Mouse (Mus musculus): Measurements from ENCODE around the gene Eprs. TPM values are rescaled to one million over a fixed set of nuclear protein-coding genes. Genes with fewer than 3 reads are reported as not detected.

Eprs gene
- polyA plus RNA-seq, 1 experiment from 2014 or later: 177 TPM

- peaks cover 4% of the 10 kb centered on the region; the same call in 1 of the 2 replicates for H3K27me3 ChIP-seq
- H3K9ac ChIP-seq: no peak overlapping the region
- ATAC-seq (ENCODE audit: low FRiP score, low read depth): no peak
- 49% methylated on average over 6 of the region's 6 CpGs for WGBS
- H3K36me3 ChIP-seq: peaks cover 37% of the 10 kb centered on the region
- H3K4me1 ChIP-seq: 0 out of 2 replicates have a peak, but pooled peaks cover 4% of the 10 kb centered on the region
- H3K9me3 ChIP-seq: no peaks in the 10 kb centered on the region
- H3K27ac ChIP-seq: no peak overlapping the region
- H3K4me3 ChIP-seq: no peak overlapping the region
- H3K4me2 ChIP-seq (replicated peaks): no peak overlapping the region
Measured at GRCm38 (mm10) chr1:185431245-185431997, 68.6 kb downstream of the Eprs start.

- Histone ChIP-seq H3K36me3 (peaks cover 32% of the 10 kb centered on the region), H3K9me3 (no peaks in the 10 kb centered on the region), H3K9ac (no peak overlapping the region), H3K4me1 (peaks cover 4% of the 10 kb centered on the region; the same call in 1 of the 2 replicates), H3K27me3 (peaks cover 4% of the 10 kb centered on the region; the same call in 1 of the 2 replicates), H3K4me2 (replicated peaks) (no peak overlapping the region), H3K4me3 (no peak overlapping the region), H3K27ac (no peak overlapping the region)
- no peak for ATAC-seq (ENCODE audit: low FRiP score, low read depth)
- 76% methylated on average over 13 of the region's 13 CpGs for WGBS
Measured at GRCm38 (mm10) chr1:185431998-185432317, 69.1 kb downstream of the Eprs start.

GRCm38 (mm10) chr1:185433112-185433511 is 70.3 kb downstream of the Eprs start:
- H3K4me3 ChIP-seq: no peak overlapping the region
- WGBS: 74% methylated on average over 6 of the region's 6 CpGs
- no peak for ATAC-seq (ENCODE audit: low FRiP score, low read depth)
- no peak overlapping the region for H3K27ac ChIP-seq
- no peak overlapping the region for H3K4me2 ChIP-seq (replicated peaks)
- H3K4me1 ChIP-seq: peaks cover 4% of the 10 kb centered on the region; the same call in 1 of the 2 replicates
- H3K36me3 ChIP-seq: peaks cover 22% of the 10 kb centered on the region
- no peaks in the 10 kb centered on the region for H3K9me3 ChIP-seq
- no peak overlapping the region for H3K9ac ChIP-seq
- H3K27me3 ChIP-seq: peaks cover 4% of the 10 kb centered on the region; the same call in 1 of the 2 replicates

GRCm38 (mm10) chr1:185438841-185439580 is 76.2 kb downstream of the Eprs start:
- WGBS: 73% methylated on average over 9 of the region's 9 CpGs
- Histone ChIP-seq H3K4me1 (no peaks in the 10 kb centered on the region; the same call in 1 of the 2 replicates), H3K27me3 (peaks cover 4% of the 10 kb centered on the region; the same call in 1 of the 2 replicates), H3K4me2 (replicated peaks) (no peak overlapping the region), H3K27ac (no peak overlapping the region), H3K36me3 (no peaks in the 10 kb centered on the region), H3K9ac (no peak overlapping the region), H3K4me3 (no peak overlapping the region), H3K9me3 (no peaks in the 10 kb centered on the region)
- no peak for ATAC-seq (ENCODE audit: low FRiP score, low read depth)

- H3K27me3 ChIP-seq: no peaks in the 10 kb centered on the region
- H3K27ac ChIP-seq: no peak overlapping the region
- no peaks in the 10 kb centered on the region for H3K36me3 ChIP-seq
- no peak overlapping the region for H3K4me3 ChIP-seq
- no peak overlapping the region for H3K4me2 ChIP-seq (replicated peaks)
- no peak for ATAC-seq (ENCODE audit: low FRiP score, low read depth)
- no peaks in the 10 kb centered on the region; the same call in 1 of the 2 replicates for H3K4me1 ChIP-seq
- H3K9ac ChIP-seq: no peak overlapping the region
- H3K9me3 ChIP-seq: no peaks in the 10 kb centered on the region
- 77% methylated on average over 18 of the region's 18 CpGs for WGBS
Measured at GRCm38 (mm10) chr1:185441703-185442472, 79.0 kb downstream of the Eprs start.

GRCm38 (mm10) chr1:185448936-185449335 is 86.1 kb downstream of the Eprs start:
- no peak for ATAC-seq (ENCODE audit: low FRiP score, low read depth)
- Histone ChIP-seq H3K9me3 (no peaks in the 10 kb centered on the region), H3K4me2 (replicated peaks) (no peak overlapping the region), H3K27ac (no peak overlapping the region), H3K27me3 (peaks cover 10% of the 10 kb centered on the region), H3K9ac (no peak overlapping the region), H3K36me3 (no peaks in the 10 kb centered on the region), H3K4me1 (no peaks in the 10 kb centered on the region), H3K4me3 (no peak overlapping the region)
- 88% methylated on average over 7 of the region's 7 CpGs for WGBS

GRCm38 (mm10) chr1:185449727-185450126 is 86.9 kb downstream of the Eprs start:
- Histone ChIP-seq H3K9ac (no peak overlapping the region), H3K36me3 (no peaks in the 10 kb centered on the region), H3K27ac (no peak overlapping the region), H3K27me3 (peaks cover 18% of the 10 kb centered on the region), H3K4me1 (peaks cover 4% of the 10 kb centered on the region; the same call in 1 of the 2 replicates), H3K4me3 (no peak overlapping the region), H3K9me3 (no peaks in the 10 kb centered on the region), H3K4me2 (replicated peaks) (no peak overlapping the region)
- 68% methylated on average over 2 of the region's 2 CpGs for WGBS
- ATAC-seq (ENCODE audit: low FRiP score, low read depth): no peak

GRCm38 (mm10) chr1:185451077-185451476 is 88.2 kb downstream of the Eprs start:
- H3K27me3 ChIP-seq: peaks cover 32% of the 10 kb centered on the region
- no peak overlapping the region for H3K4me3 ChIP-seq
- peaks cover 10% of the 10 kb centered on the region for H3K4me1 ChIP-seq
- H3K27ac ChIP-seq: no peak overlapping the region
- no peak overlapping the region for H3K4me2 ChIP-seq (replicated peaks)
- H3K36me3 ChIP-seq: no peaks in the 10 kb centered on the region
- 84% methylated on average over 8 of the region's 8 CpGs for WGBS
- ATAC-seq (ENCODE audit: low FRiP score, low read depth): no peak
- no peaks in the 10 kb centered on the region for H3K9me3 ChIP-seq
- H3K9ac ChIP-seq: no peak overlapping the region

GRCm38 (mm10) chr1:185451495-185451894 is 88.7 kb downstream of the Eprs start:
- 90% methylated on average over 3 of the region's 3 CpGs for WGBS
- ATAC-seq (ENCODE audit: low FRiP score, low read depth): no peak
- Histone ChIP-seq H3K27ac (no peak overlapping the region), H3K4me3 (no peak overlapping the region), H3K36me3 (no peaks in the 10 kb centered on the region), H3K9me3 (no peaks in the 10 kb centered on the region), H3K4me1 (peaks cover 10% of the 10 kb centered on the region), H3K9ac (no peak overlapping the region), H3K4me2 (replicated peaks) (no peak overlapping the region), H3K27me3 (peaks cover 36% of the 10 kb centered on the region)

- no peak overlapping the region for H3K27ac ChIP-seq
- peaks cover 10% of the 10 kb centered on the region for H3K4me1 ChIP-seq
- no peak for ATAC-seq (ENCODE audit: low FRiP score, low read depth)
- H3K36me3 ChIP-seq: no peaks in the 10 kb centered on the region
- no peak overlapping the region for H3K4me3 ChIP-seq
- H3K9ac ChIP-seq: no peak overlapping the region
- H3K9me3 ChIP-seq: no peaks in the 10 kb centered on the region
- peaks cover 46% of the 10 kb centered on the region for H3K27me3 ChIP-seq
- 95% methylated on average over 6 of the region's 6 CpGs for WGBS
- H3K4me2 ChIP-seq (replicated peaks): no peak overlapping the region
Measured at GRCm38 (mm10) chr1:185452461-185452860, 89.6 kb downstream of the Eprs start.

GRCm38 (mm10) chr1:185454144-185454543 is 91.3 kb downstream of the Eprs start:
- Histone ChIP-seq H3K9ac (no peak overlapping the region), H3K27ac (no peak overlapping the region), H3K4me1 (peaks cover 10% of the 10 kb centered on the region), H3K27me3 (peaks cover 49% of the 10 kb centered on the region), H3K9me3 (no peaks in the 10 kb centered on the region), H3K36me3 (no peaks in the 10 kb centered on the region), H3K4me2 (replicated peaks) (peak overlapping the region; percentile 97), H3K4me3 (peak overlapping the region; percentile 58)
- no peak for ATAC-seq (ENCODE audit: low FRiP score, low read depth)
- WGBS: 56% methylated on average over 4 of the region's 4 CpGs

GRCm38 (mm10) chr1:185454575-185454954 is 91.7 kb downstream of the Eprs start, which contains the start of gene Slc30a10:
TSS of gene Slc30a10 (plus strand) at chr1:185454848.
- Histone ChIP-seq H3K36me3 (no peaks in the 10 kb centered on the region), H3K4me2 (replicated peaks) (peak within 1 kb of the TSS; percentile 97), H3K9ac (peak within 1 kb of the TSS; percentile 62), H3K4me3 (peak within 1 kb of the TSS; percentile 58), H3K9me3 (no peaks in the 10 kb centered on the region), H3K27ac (no peak within 1 kb of the TSS), H3K4me1 (peaks cover 10% of the 10 kb centered on the region), H3K27me3 (peaks cover 49% of the 10 kb centered on the region)
- peak; percentile 82 for ATAC-seq (ENCODE audit: low FRiP score, low read depth)
- WGBS: 2% methylated on average over 18 of the region's 18 CpGs

Data from limb, embryonic 13.5 days (tissue).